Mouse (Mus musculus): ENCODE data around the gene Hormad2. TPM values are rescaled to one million over a fixed set of nuclear protein-coding genes. Genes with fewer than 3 reads are reported as not detected.

The Hormad2 gene
- polyA plus RNA-seq, 1 experiment from 2014 or later = 0.21 TPM

GRCm38 (mm10) chr11:4382321-4382720, 58.6 kb downstream of the Hormad2 start:
- Histone ChIP-seq H3K27me3 (replicated peaks; ENCODE audit: control insufficient read depth, insufficient read depth, low read length) (no peaks in the 10 kb centered on the region), H3K9ac (ENCODE audit: low read depth, low read length) (no peak overlapping the region), H3K4me2 (replicated peaks; ENCODE audit: low read depth) (no peak overlapping the region), H3K4me3 (ENCODE audit: low read depth, low read length) (no peak overlapping the region), H3K4me1 (replicated peaks; ENCODE audit: control insufficient read depth, insufficient read depth, low read length) (no peaks in the 10 kb centered on the region), H3K36me3 (ENCODE audit: control insufficient read depth, insufficient read depth) (no peaks in the 10 kb centered on the region), H3K9me3 (ENCODE audit: control insufficient read depth) (no peaks in the 10 kb centered on the region), H3K27ac (ENCODE audit: low read depth, low read length) (no peak overlapping the region)
- no peak for TF ChIP-seq CTCF (IDR thresholded peaks at IDR 0.05; ENCODE audit: low read depth)
- WGBS = 80% methylated on average over 7 of the region's 7 CpGs
- no peak for ATAC-seq

- Histone ChIP-seq H3K4me2 (replicated peaks; ENCODE audit: low read depth) (no peak overlapping the region), H3K4me1 (replicated peaks; ENCODE audit: control insufficient read depth, insufficient read depth, low read length) (no peaks in the 10 kb centered on the region), H3K27ac (ENCODE audit: low read depth, low read length) (no peak overlapping the region), H3K27me3 (replicated peaks; ENCODE audit: control insufficient read depth, insufficient read depth, low read length) (no peaks in the 10 kb centered on the region), H3K9me3 (ENCODE audit: control insufficient read depth) (no peaks in the 10 kb centered on the region), H3K36me3 (ENCODE audit: control insufficient read depth, insufficient read depth) (no peaks in the 10 kb centered on the region), H3K4me3 (ENCODE audit: low read depth, low read length) (no peak overlapping the region), H3K9ac (ENCODE audit: low read depth, low read length) (no peak overlapping the region)
- WGBS = 76% methylated on average over 4 of the region's 4 CpGs
- no peak for ATAC-seq
- TF ChIP-seq CTCF (IDR thresholded peaks at IDR 0.05; ENCODE audit: low read depth) = no peak
These were observed 61.0 kb downstream of the Hormad2 start for GRCm38 (mm10) chr11:4379857-4380256.

- no peaks in the 10 kb centered on the region for H3K4me1 ChIP-seq (replicated peaks; ENCODE audit: control insufficient read depth, insufficient read depth, low read length)
- H3K27ac ChIP-seq (ENCODE audit: low read depth, low read length) = no peak overlapping the region
- H3K27me3 ChIP-seq (replicated peaks; ENCODE audit: control insufficient read depth, insufficient read depth, low read length) = no peaks in the 10 kb centered on the region
- no peaks in the 10 kb centered on the region for H3K36me3 ChIP-seq (ENCODE audit: control insufficient read depth, insufficient read depth)
- H3K4me3 ChIP-seq (ENCODE audit: low read depth, low read length) = no peak overlapping the region
- TF ChIP-seq CTCF (IDR thresholded peaks at IDR 0.05; ENCODE audit: low read depth) = no peak
- 82% methylated on average over 4 of the region's 4 CpGs for WGBS
- H3K9me3 ChIP-seq (ENCODE audit: control insufficient read depth) = no peaks in the 10 kb centered on the region
- no peak overlapping the region for H3K9ac ChIP-seq (ENCODE audit: low read depth, low read length)
- no peak for ATAC-seq
- no peak overlapping the region for H3K4me2 ChIP-seq (replicated peaks; ENCODE audit: low read depth)
These were observed 74.5 kb downstream of the Hormad2 start for GRCm38 (mm10) chr11:4366389-4366788.

- Histone ChIP-seq H3K4me3 (ENCODE audit: low read depth, low read length) (no peak overlapping the region), H3K4me2 (replicated peaks; ENCODE audit: low read depth) (no peak overlapping the region), H3K36me3 (ENCODE audit: control insufficient read depth, insufficient read depth) (no peaks in the 10 kb centered on the region), H3K27me3 (replicated peaks; ENCODE audit: control insufficient read depth, insufficient read depth, low read length) (no peaks in the 10 kb centered on the region), H3K9me3 (ENCODE audit: control insufficient read depth) (no peaks in the 10 kb centered on the region), H3K4me1 (replicated peaks; ENCODE audit: control insufficient read depth, insufficient read depth, low read length) (no peaks in the 10 kb centered on the region), H3K9ac (ENCODE audit: low read depth, low read length) (no peak overlapping the region), H3K27ac (ENCODE audit: low read depth, low read length) (no peak overlapping the region)
- WGBS = 34% methylated on average over 5 of the region's 5 CpGs
- ATAC-seq = no peak; the same call in 1 of the 2 replicates
- no peak for TF ChIP-seq CTCF (IDR thresholded peaks at IDR 0.05; ENCODE audit: low read depth)
These were observed 85.5 kb downstream of the Hormad2 start for GRCm38 (mm10) chr11:4355430-4355829.

GRCm38 (mm10) chr11:4352637-4353036, 88.3 kb downstream of the Hormad2 start:
- no peak for TF ChIP-seq CTCF (IDR thresholded peaks at IDR 0.05; ENCODE audit: low read depth)
- Histone ChIP-seq H3K9me3 (ENCODE audit: control insufficient read depth) (no peaks in the 10 kb centered on the region), H3K4me3 (ENCODE audit: low read depth, low read length) (no peak overlapping the region), H3K9ac (ENCODE audit: low read depth, low read length) (no peak overlapping the region), H3K36me3 (ENCODE audit: control insufficient read depth, insufficient read depth) (no peaks in the 10 kb centered on the region), H3K27ac (ENCODE audit: low read depth, low read length) (no peak overlapping the region), H3K4me1 (replicated peaks; ENCODE audit: control insufficient read depth, insufficient read depth, low read length) (no peaks in the 10 kb centered on the region), H3K27me3 (replicated peaks; ENCODE audit: control insufficient read depth, insufficient read depth, low read length) (no peaks in the 10 kb centered on the region), H3K4me2 (replicated peaks; ENCODE audit: low read depth) (no peak overlapping the region)
- no peak for ATAC-seq
- WGBS = 66% methylated on average over 3 of the region's 3 CpGs

- H3K36me3 ChIP-seq (ENCODE audit: control insufficient read depth, insufficient read depth) = no peaks in the 10 kb centered on the region
- WGBS = 56% methylated on average over 4 of the region's 4 CpGs
- no peak overlapping the region for H3K9ac ChIP-seq (ENCODE audit: low read depth, low read length)
- no peak overlapping the region for H3K4me3 ChIP-seq (ENCODE audit: low read depth, low read length)
- H3K27me3 ChIP-seq (replicated peaks; ENCODE audit: control insufficient read depth, insufficient read depth, low read length) = no peaks in the 10 kb centered on the region
- ATAC-seq = no peak
- H3K9me3 ChIP-seq (ENCODE audit: control insufficient read depth) = no peaks in the 10 kb centered on the region
- H3K27ac ChIP-seq (ENCODE audit: low read depth, low read length) = no peak overlapping the region
- H3K4me1 ChIP-seq (replicated peaks; ENCODE audit: control insufficient read depth, insufficient read depth, low read length) = no peaks in the 10 kb centered on the region
- H3K4me2 ChIP-seq (replicated peaks; ENCODE audit: low read depth) = no peak overlapping the region
- no peak for TF ChIP-seq CTCF (IDR thresholded peaks at IDR 0.05; ENCODE audit: low read depth)
These were observed 97.0 kb downstream of the Hormad2 start for GRCm38 (mm10) chr11:4343926-4344325.

- no peak for ATAC-seq
- no peak for TF ChIP-seq CTCF (IDR thresholded peaks at IDR 0.05; ENCODE audit: low read depth)
- H3K4me3 ChIP-seq (ENCODE audit: low read depth, low read length) = no peak overlapping the region
- no peaks in the 10 kb centered on the region for H3K4me1 ChIP-seq (replicated peaks; ENCODE audit: control insufficient read depth, insufficient read depth, low read length)
- H3K36me3 ChIP-seq (ENCODE audit: control insufficient read depth, insufficient read depth) = no peaks in the 10 kb centered on the region
- H3K27ac ChIP-seq (ENCODE audit: low read depth, low read length) = no peak overlapping the region
- H3K27me3 ChIP-seq (replicated peaks; ENCODE audit: control insufficient read depth, insufficient read depth, low read length) = no peaks in the 10 kb centered on the region
- no peaks in the 10 kb centered on the region for H3K9me3 ChIP-seq (ENCODE audit: control insufficient read depth)
- H3K4me2 ChIP-seq (replicated peaks; ENCODE audit: low read depth) = no peak overlapping the region
- WGBS = 71% methylated on average over 7 of the region's 7 CpGs
- H3K9ac ChIP-seq (ENCODE audit: low read depth, low read length) = no peak overlapping the region
These were observed 98.9 kb downstream of the Hormad2 start for GRCm38 (mm10) chr11:4342027-4342426.

All from intestine, postnatal 0 days (tissue).